Mouse (Mus musculus) lung, embryonic 15.5 days (tissue): ENCODE measurements at regions not wholly inside any gene's neighbourhood (a gene's known extent, or its start where the extent isn't known, plus 50 kb on each side); places are given as distances from the start of the nearest gene placed in this dataset.

Source experiments
- ATAC-seq: fragments of 200-750 bp; cut with Nextera tagmentation; 2 replicates; pipeline ENCODE4 v1.8.0; 2017; ENCODE audit warnings: moderate number of reproducible peaks, borderline replicate concordance; ENCODE audit not compliant: low FRiP score, low TSS enrichment; ENCODE audit errors: extremely low read depth
- H3K27ac ChIP-seq: fragments of 300-500 bp; sonication (generic); 2 replicates; pipeline ENCODE4 v1.5.1; 2015; ENCODE audit warnings: moderate library complexity, mild to moderate bottlenecking, inconsistent platforms
- H3K27me3 ChIP-seq: fragments of 300-500 bp; sonication (generic); 2 replicates; pipeline ENCODE4 v1.6.1; 2015; ENCODE audit warnings: inconsistent platforms
- H3K36me3 ChIP-seq: fragments of 300-500 bp; sonication (generic); 2 replicates; pipeline ENCODE4 v1.6.1; 2015; ENCODE audit warnings: inconsistent platforms
- H3K4me1 ChIP-seq: fragments of 300-500 bp; sonication (generic); 2 replicates; pipeline ENCODE4 v1.6.1; 2015; ENCODE audit warnings: inconsistent platforms
- H3K4me2 ChIP-seq: fragments of 300-500 bp; sonication (generic); 2 replicates; pipeline ENCODE4 v1.6.1; 2015; ENCODE audit warnings: inconsistent platforms, mild to moderate bottlenecking, moderate library complexity
- H3K4me3 ChIP-seq: fragments of 300-500 bp; sonication (generic); 2 replicates; pipeline ENCODE4 v1.5.1; 2015; ENCODE audit warnings: mild to moderate bottlenecking, inconsistent platforms
- H3K9ac ChIP-seq: fragments of 300-500 bp; sonication (generic); 2 replicates; pipeline ENCODE4 v1.6.1; 2015; ENCODE audit warnings: inconsistent platforms
- H3K9me3 ChIP-seq: fragments of 300-500 bp; sonication (generic); 2 replicates; pipeline ENCODE4 v1.6.1; 2016; ENCODE audit warnings: inconsistent platforms
- WGBS: fragments of 180-500 bp; shearing (Covaris S2); methylation state at CpG from one replicate; pipeline ENCODE4 v1.1.7; 2015; 5-methylcytosine and 5-hydroxymethylcytosine counted together

GRCm38 (mm10) chr2:96234613-96235012 lies 83.4 kb upstream of the Lrrc4c start:
- no peaks in the 10 kb centered on the region for H3K27me3 ChIP-seq
- H3K4me2 ChIP-seq: no peak overlapping the region
- no peaks in the 10 kb centered on the region for H3K4me1 ChIP-seq
- ATAC-seq: no peak
- no peak overlapping the region for H3K27ac ChIP-seq
- H3K9ac ChIP-seq: no peak overlapping the region
- no peaks in the 10 kb centered on the region for H3K36me3 ChIP-seq
- no peak overlapping the region for H3K4me3 ChIP-seq
- no peaks in the 10 kb centered on the region for H3K9me3 ChIP-seq

- no peak overlapping the region for H3K9ac ChIP-seq
- no peak overlapping the region for H3K4me3 ChIP-seq
- no peak overlapping the region for H3K27ac ChIP-seq
- H3K9me3 ChIP-seq: no peaks in the 10 kb centered on the region
- H3K27me3 ChIP-seq: no peaks in the 10 kb centered on the region
- no peaks in the 10 kb centered on the region for H3K4me1 ChIP-seq
- H3K4me2 ChIP-seq: no peak overlapping the region
- H3K36me3 ChIP-seq: no peaks in the 10 kb centered on the region
- peak; percentile 89; the same call in 1 of the 2 replicates for ATAC-seq
These were observed 78.7 kb upstream of the Lrrc4c start for GRCm38 (mm10) chr2:96239246-96239645.

GRCm38 (mm10) chr2:96240543-96241090 lies 77.4 kb upstream of the Lrrc4c start:
- H3K27me3 ChIP-seq: no peaks in the 10 kb centered on the region
- ATAC-seq: peak; percentile 88; the same call in 1 of the 2 replicates
- 41% methylated on average over 3 of the region's 3 CpGs for WGBS
- no peaks in the 10 kb centered on the region for H3K9me3 ChIP-seq
- no peak overlapping the region for H3K9ac ChIP-seq
- no peak overlapping the region for H3K4me2 ChIP-seq
- H3K4me3 ChIP-seq: no peak overlapping the region
- no peaks in the 10 kb centered on the region for H3K36me3 ChIP-seq
- H3K4me1 ChIP-seq: no peaks in the 10 kb centered on the region
- H3K27ac ChIP-seq: no peak overlapping the region

GRCm38 (mm10) chr2:96253661-96254060 lies 64.3 kb upstream of the Lrrc4c start:
- Histone ChIP-seq H3K9me3 (no peaks in the 10 kb centered on the region), H3K4me3 (no peak overlapping the region), H3K4me1 (no peaks in the 10 kb centered on the region), H3K36me3 (no peaks in the 10 kb centered on the region), H3K9ac (no peak overlapping the region), H3K27me3 (no peaks in the 10 kb centered on the region), H3K4me2 (no peak overlapping the region), H3K27ac (no peak overlapping the region)
- no peak for ATAC-seq
- 68% methylated on average over 1 of the region's 1 CpGs for WGBS

GRCm38 (mm10) chr2:96256491-96256890 lies 61.5 kb upstream of the Lrrc4c start:
- Histone ChIP-seq H3K36me3 (no peaks in the 10 kb centered on the region), H3K4me1 (no peaks in the 10 kb centered on the region), H3K4me3 (no peak overlapping the region), H3K27ac (no peak overlapping the region), H3K9ac (no peak overlapping the region), H3K9me3 (no peaks in the 10 kb centered on the region), H3K4me2 (no peak overlapping the region), H3K27me3 (no peaks in the 10 kb centered on the region)
- 50% methylated on average over 1 of the region's 1 CpGs for WGBS
- ATAC-seq: no peak
